Mouse (Mus musculus) layer of hippocampus, postnatal 25 days (tissue): ENCODE results near the gene Snx32. TPM values are rescaled to one million over a fixed set of nuclear protein-coding genes. Genes with fewer than 3 reads are reported as not detected.
"Not testable (repeated sequence)": the region's sequence is repeated elsewhere in the genome, so short reads cannot be mapped to it uniquely, and the experiment has no call there.

Experiments used
- DNase-seq, 2 experiments: peaks; one replicate each; pipeline ENCODE4 v3.0.0; 2022; ENCODE audit warnings: mixed read lengths in 2 of 2, low spot score in 1 of 2; ENCODE audit errors: extremely low spot score in 1 of 2
- total RNA-seq, 2 experiments: library from RNA; stranded (reverse); gene quantifications; 2 replicates each; pipeline ENCODE4 v1.2.3; 2021

Gene Snx32
- total RNA-seq, 2 experiments from 2014 or later, result 78.0 to 86.5 TPM

DNA sequence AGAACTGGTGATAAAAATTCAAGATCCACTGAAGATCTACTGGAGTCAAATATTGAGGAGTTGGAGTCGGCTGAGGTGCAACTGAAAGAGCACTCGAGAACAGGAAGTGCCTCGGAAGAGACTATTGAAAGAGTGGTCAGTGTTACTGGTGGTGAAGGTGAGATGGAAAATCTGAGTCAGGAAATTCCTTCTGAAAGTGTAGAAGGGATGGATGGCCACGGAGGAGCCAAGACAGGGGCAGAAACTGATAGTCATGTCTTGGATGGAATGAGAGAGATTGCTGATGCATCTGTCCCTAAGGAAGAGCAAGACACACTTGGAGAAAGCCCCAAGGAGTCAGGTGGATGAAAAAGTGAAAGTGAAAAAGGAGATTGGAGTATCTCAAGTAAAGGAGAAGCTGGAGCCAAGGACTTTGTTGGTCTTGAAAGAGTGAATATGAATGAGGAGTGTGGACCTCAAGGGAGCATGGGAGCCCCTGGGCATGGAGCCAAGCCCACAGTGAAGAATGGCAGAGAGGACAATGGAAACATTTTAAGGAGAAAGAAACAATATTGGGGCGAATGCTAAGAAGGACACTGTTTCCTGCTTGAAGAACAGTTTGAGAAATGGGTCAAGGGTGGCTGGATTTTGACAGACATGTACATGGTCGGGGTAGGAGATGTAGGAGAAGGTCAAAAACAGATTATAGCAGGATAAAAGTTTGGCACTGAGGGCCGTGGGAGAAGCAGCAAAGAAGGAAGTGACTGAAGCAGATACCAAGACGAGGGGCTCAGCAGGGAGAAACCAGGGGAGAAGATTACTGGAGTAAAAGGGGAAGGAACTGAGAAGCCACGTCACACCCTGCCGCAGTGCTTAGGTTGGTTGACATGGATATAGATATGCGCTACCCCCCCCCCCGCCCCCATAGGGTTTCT lies 2.0 kb upstream of the Snx32 start:
- no peak for DNase-seq

DNA sequence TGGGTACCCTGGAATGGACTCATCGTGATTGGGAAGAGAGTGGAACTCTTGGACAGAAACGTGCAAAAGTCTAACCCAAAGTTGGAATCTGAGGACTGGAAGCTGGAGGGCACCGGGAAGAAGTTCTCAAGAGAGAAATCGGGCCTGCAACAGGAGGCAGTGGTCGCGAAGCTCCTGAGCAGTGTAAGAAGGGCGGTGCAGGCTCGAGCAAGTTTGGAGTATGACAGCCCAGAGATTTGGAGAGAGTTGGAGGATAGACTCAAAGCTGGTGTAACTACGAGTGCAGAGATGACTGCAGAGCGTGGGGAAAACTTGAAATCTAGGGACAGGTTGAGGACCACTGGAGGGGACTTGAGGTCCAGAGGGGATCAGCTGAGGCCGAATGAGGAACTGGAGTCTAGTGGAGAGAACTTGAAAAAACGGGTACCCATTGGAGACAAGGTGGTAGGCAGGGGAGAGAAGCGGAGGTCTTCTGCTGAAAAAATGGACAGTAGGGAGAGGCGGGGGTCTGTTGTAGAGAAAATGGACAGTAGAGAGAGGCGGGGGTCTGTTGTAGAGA lies 815 bp upstream of the Snx32 start:
- DNase-seq, result no peak

DNA sequence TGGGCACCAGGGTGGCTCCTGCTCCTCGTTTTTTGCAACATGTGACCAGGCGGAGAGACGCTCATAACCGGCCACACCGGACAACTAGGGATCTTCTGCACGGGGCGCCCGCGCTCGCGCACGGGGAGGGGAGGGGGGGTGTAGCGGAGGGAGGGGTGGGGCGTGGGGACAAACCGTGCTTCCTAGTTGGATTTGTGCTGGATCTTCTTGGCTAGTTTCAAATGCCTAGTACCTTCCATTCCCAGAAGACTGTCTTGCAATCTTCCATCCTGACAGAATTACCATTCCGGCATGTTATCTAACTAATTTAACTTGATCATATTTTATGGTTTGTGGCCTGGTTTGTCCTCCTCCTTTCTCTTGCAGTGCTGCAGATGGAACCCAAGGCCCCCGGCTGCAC lies 6.7 kb downstream of the Snx32 start, which contains the start of gene 1700020D05Rik:
TSS of gene 1700020D05Rik (minus strand) at position 101 of the 400 bp plus-strand sequence.
- no peak for DNase-seq

DNA sequence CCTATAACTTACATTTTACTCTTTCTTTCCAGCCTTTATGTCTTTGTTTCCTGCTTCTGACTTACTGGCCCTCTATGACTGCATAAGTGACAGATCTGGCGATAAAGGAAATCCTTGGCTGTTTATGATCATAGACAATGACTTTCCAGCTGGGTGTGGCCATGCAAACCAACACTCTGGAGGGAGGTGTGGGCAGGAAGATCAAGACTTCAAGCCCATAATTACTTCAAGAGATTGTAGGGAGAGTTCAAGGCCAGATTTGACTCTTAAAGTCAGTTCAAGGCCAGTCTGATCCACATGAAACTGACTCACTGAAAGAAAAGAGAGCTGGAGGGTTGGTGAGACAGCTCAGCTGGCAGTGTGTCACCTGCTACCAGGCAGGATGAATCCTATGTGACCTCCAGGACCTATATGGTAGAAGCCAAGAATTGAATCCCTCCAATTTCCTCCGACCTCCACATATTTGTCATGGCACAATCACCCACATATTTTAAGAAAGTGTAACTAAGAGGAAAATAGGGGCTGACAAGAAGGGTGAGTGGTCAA lies 9.9 kb downstream of the Snx32 start:
- DNase-seq, result no peak

DNA sequence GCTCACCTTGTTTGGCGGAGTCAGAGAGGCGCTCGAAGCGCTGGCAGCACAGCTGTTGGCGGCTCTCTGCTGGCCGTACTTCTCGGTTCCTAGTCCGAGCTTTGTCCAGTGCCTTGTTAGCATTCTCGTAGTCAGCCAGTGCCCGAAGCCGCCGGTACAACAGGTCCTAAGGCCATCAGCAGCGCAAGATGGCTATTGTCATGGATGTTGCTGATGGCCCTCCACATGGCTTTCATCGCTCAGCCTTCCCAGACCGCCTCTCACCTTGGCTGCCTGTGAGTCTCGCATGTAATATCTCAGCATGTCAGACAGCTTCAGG lies 14.3 kb downstream of the Snx32 start:
- DNase-seq, result peak in 1 of 2 experiments; percentile 6

DNA sequence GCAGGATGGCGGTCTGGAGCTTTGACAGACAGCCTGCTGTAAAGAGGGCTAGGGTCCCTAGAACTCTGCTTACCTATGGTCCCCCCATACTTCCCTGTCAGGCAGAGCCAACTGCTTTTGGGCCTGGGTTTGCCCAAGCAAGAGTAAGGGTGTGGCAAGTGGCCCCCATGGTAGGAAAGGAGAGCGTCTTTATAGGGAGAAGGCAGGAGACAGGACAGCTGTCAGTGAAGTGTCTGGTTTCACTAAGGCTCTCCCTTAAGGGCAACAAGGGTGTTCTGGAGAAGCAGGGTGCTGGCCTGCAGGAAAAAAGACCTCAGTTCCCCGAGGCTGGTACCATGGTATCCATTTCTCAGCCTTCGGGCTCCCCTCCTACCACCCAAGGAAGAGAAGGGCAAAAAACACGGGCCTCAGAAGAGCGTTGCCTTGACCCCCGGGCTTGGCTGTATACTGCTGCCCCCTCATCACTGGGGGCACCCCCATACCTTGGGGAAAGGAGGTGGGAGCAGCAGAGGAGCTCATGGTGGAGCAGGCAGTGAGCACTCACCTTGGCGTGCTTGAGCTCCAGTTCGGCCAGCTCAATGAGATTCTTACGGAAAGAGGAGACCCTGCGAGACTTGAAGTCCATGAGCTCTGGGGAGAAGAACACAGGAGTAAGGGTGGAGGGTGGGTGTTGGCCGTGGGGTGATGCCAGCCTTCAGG lies 14.8 kb downstream of the Snx32 start:
- DNase-seq, result peak in 1 of 2 experiments; percentile 7

DNA sequence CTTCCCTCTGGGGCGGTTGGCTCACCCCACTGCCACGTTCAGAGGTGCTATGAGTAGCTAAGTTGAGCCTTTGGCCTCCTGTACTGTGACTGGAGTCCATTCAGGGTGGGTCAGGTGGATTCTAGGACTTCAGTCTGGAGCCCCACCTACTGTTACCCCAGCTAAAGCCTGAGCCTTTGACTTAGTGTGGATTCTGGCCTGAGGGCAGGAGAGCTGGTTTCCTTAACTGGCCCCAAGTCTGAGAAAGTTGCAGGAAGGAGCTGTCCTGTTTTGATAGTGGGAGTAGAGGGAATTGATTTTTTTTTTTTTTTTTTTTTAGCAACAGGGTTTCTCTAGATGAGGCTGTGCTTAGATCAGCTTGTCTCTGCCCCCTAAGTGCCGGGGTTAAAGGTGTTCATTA lies 16.0 kb downstream of the Snx32 start:
- no peak for DNase-seq

DNA sequence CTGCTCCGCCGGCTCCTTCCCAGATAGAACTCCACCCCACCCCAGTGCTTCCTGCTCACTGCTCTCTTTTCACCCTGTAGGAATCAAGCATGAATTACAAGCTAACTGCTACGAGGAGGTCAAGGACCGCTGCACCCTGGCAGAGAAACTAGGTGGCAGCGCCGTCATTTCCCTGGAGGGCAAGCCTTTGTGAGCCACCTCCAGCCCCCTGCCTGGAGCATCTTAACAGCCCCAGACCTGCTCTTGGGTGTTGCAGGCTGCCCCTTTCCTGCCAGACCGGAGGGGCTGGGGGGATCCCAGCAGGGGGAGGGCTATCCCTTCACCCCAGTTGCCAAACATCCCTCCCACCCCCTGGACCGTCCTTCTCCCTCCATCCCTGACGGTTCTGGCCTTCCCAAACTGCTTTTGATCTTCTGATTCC lies 17.0 kb downstream of the Snx32 start:
- not testable (repeated sequence) for DNase-seq

DNA sequence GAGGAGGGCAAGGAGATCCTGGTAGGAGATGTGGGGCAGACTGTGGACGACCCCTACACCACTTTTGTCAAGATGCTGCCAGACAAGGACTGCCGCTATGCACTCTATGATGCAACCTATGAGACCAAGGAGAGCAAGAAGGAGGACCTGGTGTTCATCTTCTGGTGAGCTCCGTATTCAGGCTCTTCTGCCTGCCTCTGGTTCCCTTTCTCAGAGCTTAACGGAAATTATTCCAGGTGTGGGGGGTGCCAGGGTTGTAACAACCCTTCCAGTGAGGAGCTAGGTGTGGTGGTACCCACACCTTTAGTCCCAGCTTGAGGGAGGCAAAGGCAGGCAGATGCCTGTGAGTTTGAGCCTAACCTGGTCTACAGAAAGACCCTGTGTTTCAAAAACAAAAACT lies 17.7 kb downstream of the Snx32 start:
- DNase-seq, result no peak

DNA sequence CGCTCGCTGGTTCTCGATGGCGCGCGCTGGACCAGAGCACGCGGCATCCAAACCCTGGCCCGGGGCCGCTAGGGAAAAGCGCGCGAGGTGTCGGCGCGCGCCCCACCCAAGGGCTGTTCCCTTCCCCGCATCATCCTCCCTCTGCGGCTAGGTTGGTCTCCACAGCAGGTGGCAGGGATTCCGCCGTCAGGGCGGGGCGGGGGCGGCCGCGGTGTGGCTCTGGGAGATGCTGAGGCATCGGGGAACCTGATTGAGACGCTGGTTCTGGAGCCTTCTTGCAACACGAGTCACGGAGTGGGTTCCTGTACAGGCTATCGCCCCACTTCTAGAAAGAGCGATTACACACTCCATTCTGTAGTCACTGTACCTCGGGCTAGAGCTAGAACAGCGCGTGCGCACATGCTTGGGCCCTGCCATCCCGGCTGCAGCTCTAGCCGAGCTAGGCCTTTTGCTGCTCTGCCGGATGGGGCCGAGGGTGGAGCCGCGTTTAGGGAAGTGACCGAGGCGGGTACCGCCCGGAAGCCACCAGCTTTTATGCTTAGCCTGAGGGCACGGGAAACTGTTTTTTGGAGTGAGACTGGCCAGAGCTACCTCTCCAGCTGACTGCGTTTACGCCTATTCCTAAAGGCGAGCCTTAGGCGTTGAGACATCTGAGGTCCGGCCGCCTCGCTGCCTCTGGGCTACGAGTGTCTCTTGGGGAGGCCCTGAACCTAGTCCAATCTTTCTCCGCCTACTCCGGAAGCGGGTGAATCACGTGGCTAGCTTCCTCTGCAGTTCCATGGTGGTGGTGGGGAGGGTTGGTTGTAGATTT lies 19.2 kb downstream of the Snx32 start:
- peak; percentile 63 to 67 for DNase-seq

DNA sequence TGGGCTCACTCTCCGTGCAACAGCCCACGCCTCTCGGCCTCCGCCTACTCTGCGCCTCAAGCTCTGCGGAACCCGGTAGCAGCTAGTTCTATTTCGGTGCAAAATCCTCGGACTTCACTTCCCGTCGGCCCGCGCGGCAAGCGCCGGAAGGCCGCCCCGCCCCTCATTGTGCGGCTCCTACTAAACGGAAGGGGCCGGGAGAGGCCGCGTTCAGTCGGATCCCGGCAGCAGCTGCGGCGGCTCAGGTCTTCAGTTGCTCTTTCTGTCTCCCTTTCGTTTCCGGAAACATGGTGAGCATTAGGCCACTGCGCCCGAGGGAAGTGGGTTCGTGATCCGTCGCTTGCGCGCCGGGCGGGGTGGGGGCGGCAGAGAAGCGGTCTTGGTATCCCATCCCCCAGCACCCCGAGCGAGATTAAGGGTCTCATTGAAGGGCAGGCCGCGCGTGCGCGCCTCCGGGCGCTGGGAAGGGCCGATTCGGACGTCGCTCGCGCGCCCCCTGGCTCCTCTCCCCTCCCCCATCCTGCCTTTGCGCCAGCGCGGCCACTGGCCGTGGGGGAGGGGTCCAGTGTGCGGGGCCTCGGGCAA lies 19.9 kb downstream of the Snx32 start, which contains the start of gene Cfl1:
TSS of gene Cfl1 (plus strand) at position 143 of the 585 bp plus-strand sequence.
- peak; percentile 82 to 86 for DNase-seq

DNA sequence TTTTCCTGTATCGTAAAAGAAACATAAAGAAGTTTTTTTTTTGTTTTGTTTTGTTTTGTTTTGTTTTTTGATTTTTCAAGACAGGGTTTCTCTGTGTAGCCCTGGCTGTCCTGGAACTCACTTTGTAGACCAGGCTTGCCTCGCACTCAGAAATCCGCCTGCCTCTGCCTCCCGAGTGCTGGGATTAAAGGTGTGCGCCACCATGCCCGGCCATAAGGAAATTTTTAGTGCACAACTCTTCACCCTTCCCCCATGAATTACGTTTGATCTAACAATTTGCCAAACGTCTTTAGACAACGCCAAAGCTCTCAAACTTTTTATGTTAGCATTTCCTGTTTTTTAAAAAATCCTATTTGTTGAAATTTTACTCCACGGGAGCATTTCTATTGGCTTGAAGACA lies 20.6 kb downstream of the Snx32 start:
- not testable (repeated sequence) for DNase-seq

DNA sequence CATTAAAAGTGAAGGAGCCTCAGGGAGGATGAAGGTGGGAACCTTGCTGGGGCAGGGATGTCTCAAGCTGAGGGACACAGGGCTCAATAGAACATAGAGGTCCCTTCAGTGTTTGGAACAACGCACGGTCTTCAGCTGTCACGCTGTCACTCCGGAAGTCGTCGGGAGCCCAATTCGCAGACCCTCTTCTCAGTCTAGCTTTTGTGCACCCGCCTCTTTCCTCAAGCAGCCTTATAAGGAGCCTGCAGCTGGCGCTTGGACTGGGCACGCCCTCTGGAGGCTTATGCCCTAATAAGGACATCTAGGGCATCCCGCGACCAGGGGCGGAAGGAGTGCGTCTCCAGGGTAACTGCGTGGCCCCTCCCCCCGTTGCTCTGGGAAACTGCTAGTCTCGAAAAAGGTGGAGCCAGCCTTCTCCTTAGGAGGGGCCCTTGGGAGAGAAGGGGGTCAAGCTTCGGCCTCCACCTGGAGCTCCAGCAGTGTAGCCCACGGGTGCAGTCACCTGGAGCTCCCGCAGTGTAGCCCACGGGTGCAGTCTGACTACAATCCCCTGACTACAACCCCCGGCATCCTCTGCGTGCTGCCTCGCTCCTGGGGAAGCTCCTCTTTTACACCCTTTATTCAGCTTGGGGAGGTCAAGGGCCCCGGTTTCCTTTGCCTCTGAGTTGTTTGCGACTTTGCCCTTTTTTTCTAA lies 21.3 kb downstream of the Snx32 start:
- peak; percentile 91 to 95 for DNase-seq

DNA sequence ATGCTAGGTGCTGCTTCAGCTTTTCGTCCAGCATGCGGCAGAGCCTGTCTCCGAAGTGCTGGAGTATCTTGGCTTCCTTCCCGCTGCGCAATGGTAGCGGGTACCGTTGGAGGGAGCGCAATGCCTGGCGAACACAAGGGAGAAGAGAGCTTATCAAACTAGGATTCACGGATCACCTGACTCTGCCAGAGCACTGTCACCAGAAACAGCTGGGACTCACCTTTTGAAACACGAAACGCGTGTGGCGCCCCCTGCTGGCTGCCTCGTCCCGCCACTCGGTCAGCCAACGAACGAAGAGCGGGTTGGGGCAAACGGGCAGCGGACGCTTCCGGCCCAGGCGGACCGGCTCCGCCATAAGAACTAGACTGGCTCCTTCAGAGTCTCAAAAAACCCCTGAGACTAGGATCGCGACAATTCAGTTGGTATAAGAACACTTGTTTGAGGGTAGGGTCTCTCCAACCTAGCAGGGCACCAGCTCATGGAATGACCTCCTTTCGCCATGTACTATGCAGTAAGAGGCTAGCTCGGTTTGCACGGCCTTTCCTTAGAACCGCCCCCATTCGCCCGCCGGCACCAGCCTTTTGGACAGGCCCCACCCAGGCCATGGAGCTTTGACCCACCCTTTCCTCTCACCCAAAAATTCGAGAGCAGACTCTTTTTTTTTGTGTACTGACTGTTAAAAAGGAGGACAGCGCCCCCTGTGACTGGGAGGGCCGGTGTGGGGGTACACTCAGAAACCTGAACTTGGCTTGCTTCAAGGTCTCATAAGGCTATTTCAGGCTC lies 22.4 kb downstream of the Snx32 start, which contains the start of gene Mus81:
TSS of gene Mus81 (minus strand) at position 635 of the 783 bp plus-strand sequence.
- peak; percentile 92 to 97 for DNase-seq

DNA sequence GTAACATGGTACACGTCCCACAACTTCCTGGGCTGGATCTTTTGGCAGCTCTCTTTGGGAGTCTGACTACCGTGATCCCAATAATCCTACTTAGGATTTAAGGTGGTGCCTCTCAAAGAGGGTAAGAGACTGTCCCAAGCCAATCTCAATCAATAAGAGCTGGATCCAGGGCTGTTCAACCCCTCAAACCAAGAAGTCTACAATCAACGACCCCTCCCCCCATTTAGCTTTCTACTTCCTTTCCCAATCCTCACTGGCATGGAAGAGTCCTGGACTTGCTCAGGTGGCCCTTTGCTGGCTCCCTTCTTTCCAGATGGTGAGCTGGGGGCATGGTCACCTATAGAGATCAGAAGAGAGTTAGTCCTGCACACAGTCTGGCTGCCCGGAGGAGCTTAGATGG lies 23.6 kb downstream of the Snx32 start:
- DNase-seq, result no peak

DNA sequence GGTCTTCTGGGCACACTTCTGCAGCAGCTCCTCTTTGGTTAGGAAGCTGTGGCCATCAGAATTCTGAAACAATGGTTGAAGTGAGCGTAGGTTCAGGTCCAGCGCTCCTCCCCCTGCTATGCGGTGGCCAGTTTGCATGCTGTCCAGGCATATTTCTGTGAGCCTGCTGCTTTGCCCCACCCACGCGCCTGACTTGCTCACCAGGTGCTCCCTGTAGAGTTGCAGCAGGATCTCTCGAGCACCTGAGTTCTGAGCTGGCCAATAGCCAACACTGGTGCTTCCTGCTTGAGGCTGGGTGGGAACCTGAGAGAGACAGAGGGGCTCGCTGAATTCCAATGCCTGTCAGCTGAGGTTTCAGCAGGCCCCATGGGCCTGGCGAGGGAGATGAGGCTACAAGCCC lies 24.1 kb downstream of the Snx32 start:
- DNase-seq, result no peak

DNA sequence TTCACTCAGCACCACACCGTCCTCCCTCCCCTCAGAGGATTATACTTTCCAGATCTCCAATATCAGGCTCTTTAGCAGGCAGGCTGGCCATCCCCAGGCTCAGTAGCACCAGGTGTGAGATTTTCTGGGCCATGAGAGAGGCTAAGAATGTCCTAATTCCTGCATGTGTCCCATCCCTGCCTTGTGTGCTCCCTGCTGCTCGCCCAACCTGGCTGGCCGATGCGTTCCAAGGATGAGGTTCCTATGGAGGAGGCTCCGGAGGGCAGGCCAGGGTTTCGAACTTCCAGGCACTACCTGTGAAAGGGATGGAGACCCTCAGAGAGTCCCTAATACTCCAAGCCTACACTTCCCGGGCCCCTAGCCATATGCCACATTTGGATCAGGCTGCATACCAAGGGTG lies 24.5 kb downstream of the Snx32 start:
- no peak for DNase-seq

DNA sequence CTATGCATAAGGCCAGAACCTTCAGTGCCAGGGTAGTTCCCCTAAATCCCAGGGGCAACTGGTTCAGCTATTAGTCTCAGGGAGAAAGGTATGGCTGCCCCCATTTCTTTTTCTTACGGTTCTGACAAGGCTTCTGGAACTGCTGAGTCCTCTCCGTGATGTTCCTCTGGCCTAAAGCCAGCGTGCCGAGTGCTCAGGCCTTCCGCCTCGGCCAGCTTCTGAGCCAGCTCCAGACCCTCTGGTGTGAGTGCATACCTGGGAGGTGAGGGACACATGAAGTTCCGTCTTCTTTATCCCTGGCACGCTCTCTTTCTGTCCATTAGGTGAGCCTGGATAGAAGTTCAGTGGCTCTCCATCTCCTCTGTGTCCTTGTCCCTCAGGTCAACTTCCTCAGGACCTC lies 25.0 kb downstream of the Snx32 start:
- no peak for DNase-seq
